Mouse (Mus musculus) embryonic fibroblast, embryonic 13.5 days (primary cell): ENCODE measurements at regions not wholly inside any gene's neighbourhood (a gene's known extent, or its start where the extent isn't known, plus 50 kb on each side); places are given as distances from the start of the nearest gene placed in this dataset.

Source experiments
- CTCF ChIP-seq: IDR thresholded peaks from 2 replicates; pipeline ENCODE4 v1.5.1; 2011; ENCODE audit warnings: mild to moderate bottlenecking, control low read depth, low read length, moderate library complexity, borderline replicate concordance; ENCODE audit not compliant: insufficient read depth
- POLR2A ChIP-seq: IDR thresholded peaks from 2 replicates; pipeline ENCODE4 v1.6.1; 2011; ENCODE audit warnings: low read depth, mild to moderate bottlenecking, control low read depth, low read length, moderate library complexity

GRCm38 (mm10) chr13:107904051-107904740 lies 140.1 kb upstream of the Smim15 start:
- TF ChIP-seq POLR2A (no peak), CTCF (no peak)
